Mouse (Mus musculus) stomach, embryonic 14.5 days (tissue): ENCODE results near the gene 1810010D01Rik. TPM values are rescaled to one million over a fixed set of nuclear protein-coding genes. Genes with fewer than 3 reads are reported as not detected.

Experiments used
- ATAC-seq: fragments of 200-750 bp; cut with Nextera tagmentation; 2 replicates; pipeline ENCODE4 v1.8.0; 2017; ENCODE audit warnings: low read depth, moderate TSS enrichment; ENCODE audit not compliant: insufficient number of reproducible peaks, insufficient read depth, low FRiP score
- H3K27ac ChIP-seq: fragments of 300-500 bp; sonication (generic); 2 replicates; pipeline ENCODE4 v1.5.1; 2014; ENCODE audit warnings: mild to moderate bottlenecking, low read length, moderate library complexity, mixed read lengths
- H3K27me3 ChIP-seq: fragments of 300-500 bp; sonication (generic); 2 replicates; pipeline ENCODE4 v1.6.1; 2014; ENCODE audit warnings: low read length, control low read depth, mixed read lengths; ENCODE audit not compliant: control insufficient read depth, insufficient read depth
- H3K36me3 ChIP-seq: fragments of 300-500 bp; sonication (generic); 2 replicates; pipeline ENCODE4 v1.6.1; 2014; ENCODE audit warnings: mild to moderate bottlenecking, control low read depth, low read length, moderate library complexity, mixed read lengths; ENCODE audit not compliant: control insufficient read depth, insufficient read depth
- H3K4me1 ChIP-seq: fragments of 300-500 bp; sonication (generic); 2 replicates; pipeline ENCODE4 v1.6.1; 2014; ENCODE audit warnings: low read length, control low read depth, mixed read lengths; ENCODE audit not compliant: control insufficient read depth, insufficient read depth
- H3K4me2 ChIP-seq: fragments of 300-500 bp; sonication (generic); replicated peaks from 2 replicates; pipeline ENCODE4 v1.6.1; 2014; ENCODE audit warnings: low read depth, low read length, control low read depth
- H3K4me3 ChIP-seq: fragments of 300-500 bp; sonication (generic); 2 replicates; pipeline ENCODE4 v1.5.1; 2014; ENCODE audit warnings: low read depth, low read length, control low read depth
- H3K9ac ChIP-seq: fragments of 300-500 bp; sonication (generic); replicated peaks from 2 replicates; pipeline ENCODE4 v1.6.1; 2014; ENCODE audit warnings: low read depth, mild to moderate bottlenecking, control low read depth, low read length, moderate library complexity, mixed read lengths
- H3K9me3 ChIP-seq: fragments of 300-500 bp; sonication (generic); 2 replicates; pipeline ENCODE4 v1.6.1; 2016; ENCODE audit warnings: low read depth, low read length, control low read depth; ENCODE audit not compliant: control insufficient read depth
- whole genome bisulfite sequencing: fragments of 180-500 bp; shearing (Covaris S2); extraction: QIAGEN DNeasy Blood & Tissue Kit; methylation state at CpG from one replicate; pipeline ENCODE4 v1.1.7; 2014; 5-methylcytosine and 5-hydroxymethylcytosine counted together
- polyA plus RNA-seq: library from polyadenylated mRNA; unstranded; fragments of >200 nt; fragmentation: Nextera tagmentation; extraction: Ambion mirVana; gene quantifications from 2 replicates; pipeline ENCODE4 v1.2.1, GENCODE M21; 2014

1810010D01Rik gene
- polyA plus RNA-seq, 1 experiment from 2014 or later = 0.88 TPM

GRCm38 (mm10) chr7:145194455-145195161 lies 13.3 kb downstream of the 1810010D01Rik start:
- peaks cover 31% of the 10 kb centered on the region for H3K4me1 ChIP-seq
- H3K4me3 ChIP-seq = no peak overlapping the region
- no peaks in the 10 kb centered on the region for H3K36me3 ChIP-seq
- no peak; the same call in 1 of the 2 replicates for ATAC-seq
- no peaks in the 10 kb centered on the region for H3K27me3 ChIP-seq
- WGBS = 56% methylated on average over 3 of the region's 3 CpGs
- H3K9ac ChIP-seq = no peak overlapping the region
- H3K9me3 ChIP-seq = no peaks in the 10 kb centered on the region
- no peak overlapping the region for H3K27ac ChIP-seq
- no peak overlapping the region for H3K4me2 ChIP-seq

- Histone ChIP-seq H3K9ac (no peak overlapping the region), H3K4me2 (no peak overlapping the region), H3K36me3 (no peaks in the 10 kb centered on the region), H3K27me3 (no peaks in the 10 kb centered on the region), H3K9me3 (no peaks in the 10 kb centered on the region), H3K27ac (no peak overlapping the region), H3K4me1 (peaks cover 23% of the 10 kb centered on the region), H3K4me3 (no peak overlapping the region)
- WGBS = 77% methylated on average over 6 of the region's 6 CpGs
- ATAC-seq = no peak
Measured at GRCm38 (mm10) chr7:145192836-145193235, 15.1 kb downstream of the 1810010D01Rik start.

- no peak overlapping the region for H3K4me2 ChIP-seq
- no peak overlapping the region for H3K27ac ChIP-seq
- ATAC-seq = no peak
- no peak overlapping the region for H3K4me3 ChIP-seq
- H3K4me1 ChIP-seq = peaks cover 18% of the 10 kb centered on the region
- H3K27me3 ChIP-seq = no peaks in the 10 kb centered on the region
- H3K9me3 ChIP-seq = no peaks in the 10 kb centered on the region
- H3K36me3 ChIP-seq = no peaks in the 10 kb centered on the region
- no peak overlapping the region for H3K9ac ChIP-seq
Measured at GRCm38 (mm10) chr7:145190520-145190919, 17.4 kb downstream of the 1810010D01Rik start.

GRCm38 (mm10) chr7:145189342-145189741 lies 18.6 kb downstream of the 1810010D01Rik start:
- no peaks in the 10 kb centered on the region for H3K9me3 ChIP-seq
- WGBS = 40% methylated on average over 8 of the region's 8 CpGs
- H3K9ac ChIP-seq = no peak overlapping the region
- ATAC-seq = no peak
- H3K36me3 ChIP-seq = no peaks in the 10 kb centered on the region
- H3K4me1 ChIP-seq = peaks cover 6% of the 10 kb centered on the region
- H3K4me2 ChIP-seq = no peak overlapping the region
- H3K27ac ChIP-seq = no peak overlapping the region
- H3K4me3 ChIP-seq = no peak overlapping the region
- no peaks in the 10 kb centered on the region for H3K27me3 ChIP-seq

- H3K4me2 ChIP-seq = no peak overlapping the region
- H3K36me3 ChIP-seq = no peaks in the 10 kb centered on the region
- no peak overlapping the region for H3K9ac ChIP-seq
- no peaks in the 10 kb centered on the region for H3K4me1 ChIP-seq
- no peak for ATAC-seq
- H3K27me3 ChIP-seq = no peaks in the 10 kb centered on the region
- no peak overlapping the region for H3K4me3 ChIP-seq
- H3K9me3 ChIP-seq = no peaks in the 10 kb centered on the region
- no peak overlapping the region for H3K27ac ChIP-seq
- 66% methylated on average over 3 of the region's 3 CpGs for WGBS
Measured at GRCm38 (mm10) chr7:145187802-145188201, 20.1 kb downstream of the 1810010D01Rik start.

GRCm38 (mm10) chr7:145182388-145182787 lies 25.5 kb downstream of the 1810010D01Rik start:
- H3K27ac ChIP-seq = no peak overlapping the region
- H3K4me1 ChIP-seq = peaks cover 4% of the 10 kb centered on the region; the same call in 1 of the 2 replicates
- no peaks in the 10 kb centered on the region for H3K9me3 ChIP-seq
- H3K4me2 ChIP-seq = no peak overlapping the region
- no peaks in the 10 kb centered on the region for H3K27me3 ChIP-seq
- no peak overlapping the region for H3K9ac ChIP-seq
- H3K4me3 ChIP-seq = no peak overlapping the region
- 45% methylated on average over 4 of the region's 4 CpGs for WGBS
- no peaks in the 10 kb centered on the region for H3K36me3 ChIP-seq
- no peak for ATAC-seq

GRCm38 (mm10) chr7:145181376-145182034 lies 26.4 kb downstream of the 1810010D01Rik start:
- 50% methylated on average over 11 of the region's 11 CpGs for WGBS
- no peak for ATAC-seq
- H3K9me3 ChIP-seq = no peaks in the 10 kb centered on the region
- no peak overlapping the region for H3K9ac ChIP-seq
- no peak overlapping the region for H3K4me3 ChIP-seq
- no peak overlapping the region for H3K4me2 ChIP-seq
- no peaks in the 10 kb centered on the region for H3K27me3 ChIP-seq
- peaks cover 8% of the 10 kb centered on the region; the same call in 1 of the 2 replicates for H3K4me1 ChIP-seq
- H3K27ac ChIP-seq = no peak overlapping the region
- H3K36me3 ChIP-seq = no peaks in the 10 kb centered on the region

- H3K27me3 ChIP-seq = no peaks in the 10 kb centered on the region
- no peaks in the 10 kb centered on the region for H3K9me3 ChIP-seq
- no peak overlapping the region for H3K27ac ChIP-seq
- peak; percentile 69; the same call in 1 of the 2 replicates for ATAC-seq
- WGBS = 32% methylated on average over 5 of the region's 5 CpGs
- H3K4me2 ChIP-seq = no peak overlapping the region
- no peak overlapping the region for H3K9ac ChIP-seq
- no peak overlapping the region for H3K4me3 ChIP-seq
- H3K4me1 ChIP-seq = peaks cover 8% of the 10 kb centered on the region; the same call in 1 of the 2 replicates
- H3K36me3 ChIP-seq = no peaks in the 10 kb centered on the region
Measured at GRCm38 (mm10) chr7:145179691-145180091, 28.2 kb downstream of the 1810010D01Rik start.
